Mouse (Mus musculus) left cerebral cortex, adult 8-10 months (tissue): ENCODE measurements at regions not wholly inside any gene's neighbourhood (a gene's known extent, or its start where the extent isn't known, plus 50 kb on each side); places are given as distances from the start of the nearest gene placed in this dataset.

Source experiments
- DNase-seq, 2 experiments: peaks; one replicate each; pipeline ENCODE4 v3.0.0; 2022; ENCODE audit warnings: low spot score in 2 of 2

GRCm38 (mm10) chr7:75923951-75924467, 75.9 kb downstream of the Klhl25 start:
- DNase-seq, result no peak

- DNase-seq, result peak in 1 of 2 experiments; percentile 9
These were observed 79.4 kb downstream of the Klhl25 start for GRCm38 (mm10) chr7:75927537-75927936.

- DNase-seq, result no peak
These were observed 95.7 kb downstream of the Klhl25 start for GRCm38 (mm10) chr7:75943844-75944243.

GRCm38 (mm10) chr7:75955671-75956070, 107.6 kb downstream of the Klhl25 start:
- no peak for DNase-seq

GRCm38 (mm10) chr7:75957366-75957765, 109.3 kb downstream of the Klhl25 start:
- no peak for DNase-seq

GRCm38 (mm10) chr7:75959903-75960620, 112.0 kb downstream of the Klhl25 start:
- DNase-seq, result no peak

- no peak for DNase-seq
These were observed 120.1 kb downstream of the Klhl25 start for GRCm38 (mm10) chr7:75968177-75968576.

GRCm38 (mm10) chr7:75970914-75971313, 122.8 kb downstream of the Klhl25 start:
- DNase-seq, result no peak

GRCm38 (mm10) chr7:75971706-75972105, 123.6 kb downstream of the Klhl25 start:
- no peak for DNase-seq

GRCm38 (mm10) chr7:75981560-75981959, 133.4 kb downstream of the Klhl25 start:
- no peak for DNase-seq

- DNase-seq, result peak in 1 of 2 experiments; percentile 7
These were observed 135.1 kb downstream of the Klhl25 start for GRCm38 (mm10) chr7:75983029-75983808.

- no peak for DNase-seq
These were observed 135.7 kb downstream of the Klhl25 start for GRCm38 (mm10) chr7:75983809-75984171.

GRCm38 (mm10) chr7:75998853-75999252, 150.7 kb downstream of the Klhl25 start:
- peak in 1 of 2 experiments; percentile 18 for DNase-seq

GRCm38 (mm10) chr7:75999324-75999907, 151.3 kb downstream of the Klhl25 start:
- DNase-seq, result no peak

- no peak for DNase-seq
These were observed 152.9 kb downstream of the Klhl25 start for GRCm38 (mm10) chr7:76001012-76001411.

GRCm38 (mm10) chr7:76008226-76008625, 160.1 kb downstream of the Klhl25 start:
- no peak for DNase-seq

- DNase-seq, result peak in 1 of 2 experiments; percentile 46
These were observed 181.9 kb upstream of the Agbl1 start for GRCm38 (mm10) chr7:76047743-76048142.

- DNase-seq, result no peak
These were observed 180.3 kb upstream of the Agbl1 start for GRCm38 (mm10) chr7:76049342-76049741.

- DNase-seq, result no peak
These were observed 175.8 kb upstream of the Agbl1 start for GRCm38 (mm10) chr7:76053843-76054242.

GRCm38 (mm10) chr7:76099149-76099548, 130.5 kb upstream of the Agbl1 start:
- DNase-seq, result no peak

- no peak for DNase-seq
These were observed 108.3 kb upstream of the Agbl1 start for GRCm38 (mm10) chr7:76121242-76121844.

GRCm38 (mm10) chr7:76127641-76128111, 102.0 kb upstream of the Agbl1 start:
- DNase-seq, result peak; percentile 15 to 83
